Mouse (Mus musculus) thymus, adult 18-20 months (tissue): ENCODE measurements around the gene Adamtsl4.
"Not testable (repeated sequence)": the region's sequence is repeated elsewhere in the genome, so short reads cannot be mapped to it uniquely, and the experiment has no call there.

Source experiments
- DNase-seq, 2 experiments: peaks; one replicate each; pipeline ENCODE4 v3.0.0; 2022; ENCODE audit warnings: mixed read lengths in 2 of 2

The Adamtsl4 gene

GRCm38 (mm10) chr3:95658868-95659712 is 28.6 kb downstream of the Adamtsl4 start:
- DNase-seq, result peak; percentile 71 to 86

DNA sequence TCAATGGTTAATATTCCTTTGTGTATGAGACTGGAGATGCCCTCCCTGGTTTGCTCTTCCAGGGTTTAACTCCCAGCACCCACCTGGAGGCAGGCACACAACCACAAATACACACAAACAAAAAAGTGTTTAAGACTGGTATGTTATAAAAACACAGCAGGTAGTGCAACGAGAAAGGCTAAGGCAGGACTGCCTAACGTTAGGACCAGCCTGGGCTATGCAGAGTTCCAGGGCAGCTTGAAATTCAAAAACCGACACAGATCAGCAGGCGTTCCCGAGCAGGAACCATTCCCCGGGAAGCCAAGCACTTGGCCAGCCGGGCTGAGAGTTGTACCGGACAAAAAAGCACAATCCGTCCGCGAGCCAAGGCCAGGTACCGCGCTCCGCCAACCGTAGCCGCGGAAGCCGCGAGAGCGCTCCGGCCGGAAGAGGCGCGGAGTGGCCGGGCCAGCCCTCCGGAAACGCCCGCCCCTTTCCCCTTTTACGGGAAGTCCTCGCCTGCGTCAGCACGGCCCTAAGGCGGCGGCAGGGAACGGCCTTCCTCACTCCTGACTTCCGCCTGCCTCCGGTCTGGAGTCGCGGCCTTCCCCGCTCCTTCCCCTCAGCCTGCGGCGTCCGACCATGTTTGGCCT is 29.4 kb downstream of the Adamtsl4 start, which contains the start of gene Mcl1:
TSS of gene Mcl1 (plus strand) at position 553 of the 632 bp plus-strand sequence.
- DNase-seq, result peak; percentile 90 to 91

- no peak for DNase-seq
Observed at GRCm38 (mm10) chr3:95657711-95658110, 30.0 kb downstream of the Adamtsl4 start.

DNA sequence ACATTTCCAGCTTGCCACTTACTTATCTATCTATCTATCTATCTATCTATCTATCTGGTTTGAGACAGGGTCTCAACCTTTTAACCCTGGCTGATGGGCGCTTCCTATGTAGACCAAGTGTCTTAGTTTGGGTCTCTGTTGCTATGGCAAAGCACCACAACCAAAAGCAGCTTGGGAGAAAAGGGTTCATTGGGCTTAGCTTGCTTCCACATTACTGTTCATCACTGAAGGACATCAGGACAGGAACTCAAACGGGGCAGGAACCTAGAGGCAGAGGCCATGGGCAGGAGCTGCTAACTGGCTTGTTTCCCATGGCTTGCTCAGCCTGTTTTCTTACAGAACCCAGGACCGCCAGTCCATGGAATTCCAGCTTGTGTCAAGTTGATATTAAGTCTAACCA is 30.6 kb downstream of the Adamtsl4 start:
- DNase-seq, result no peak

DNA sequence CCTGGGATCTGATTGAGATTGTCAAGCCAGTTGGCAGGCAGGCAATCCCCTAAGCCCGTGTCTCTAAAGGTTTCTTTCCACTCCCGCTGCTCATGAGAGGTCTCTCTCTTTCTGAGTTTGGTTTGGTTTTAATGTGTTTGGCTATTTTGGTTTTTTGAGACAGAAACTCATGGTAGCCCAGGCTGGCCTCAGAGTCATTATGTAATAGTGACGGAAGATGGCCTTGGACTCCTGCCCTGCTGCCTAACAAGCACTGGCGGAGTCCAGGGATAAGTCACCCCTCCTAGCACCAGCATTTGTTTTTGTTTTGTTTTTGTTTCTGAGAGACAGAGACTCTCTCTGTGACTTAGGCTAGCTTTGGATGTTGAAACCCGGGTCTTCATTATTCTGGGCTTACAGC is 32.3 kb downstream of the Adamtsl4 start:
- DNase-seq, result no peak

- not testable (repeated sequence) for DNase-seq
Observed at GRCm38 (mm10) chr3:95654371-95654770, 33.3 kb downstream of the Adamtsl4 start.

DNA sequence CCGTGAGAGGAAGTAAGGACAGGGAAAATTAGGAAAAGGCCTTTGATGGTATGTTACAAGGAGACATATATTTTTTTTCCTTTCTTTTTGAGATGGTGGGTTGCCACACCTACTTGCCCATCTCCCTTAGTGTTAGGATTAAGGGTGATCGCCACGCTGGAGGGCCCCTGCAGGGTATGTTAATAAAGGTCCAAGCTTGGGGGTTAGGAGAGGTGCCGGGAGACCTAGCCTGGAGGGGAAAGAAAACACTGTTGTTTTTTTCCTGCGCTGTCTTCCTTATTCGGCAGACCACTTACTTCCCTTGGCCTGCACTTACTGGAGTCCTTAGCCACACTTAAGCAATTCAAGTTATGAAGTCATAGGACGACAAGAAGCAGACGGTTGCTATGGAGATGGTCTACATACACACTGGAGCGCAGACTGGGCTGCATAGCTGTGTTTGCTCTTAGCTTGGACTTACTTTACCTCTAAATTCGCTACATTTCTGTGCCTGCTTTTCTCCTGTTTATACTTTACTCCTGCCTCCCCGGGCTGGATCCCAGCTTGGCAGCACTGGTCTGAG is 34.2 kb downstream of the Adamtsl4 start:
- DNase-seq, result no peak

DNA sequence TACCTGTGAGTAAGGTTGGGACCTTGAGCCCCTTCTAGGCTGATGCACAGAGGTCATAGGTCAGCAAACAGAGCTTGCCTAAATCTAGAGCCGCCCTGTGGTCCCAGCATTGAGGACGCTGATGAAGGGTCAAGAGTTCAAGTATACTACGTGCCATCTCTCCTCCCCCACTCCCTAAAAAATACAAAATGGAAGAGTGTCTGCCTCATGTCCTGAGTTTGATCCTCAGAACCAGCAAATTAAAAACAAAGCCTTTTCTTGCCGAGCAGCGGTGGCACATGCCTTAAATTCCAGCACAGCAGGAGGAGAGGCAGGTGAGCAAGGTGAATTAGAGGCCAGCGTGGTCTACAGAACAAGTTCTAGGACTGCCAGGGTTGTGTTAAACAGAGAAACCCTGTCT is 34.8 kb downstream of the Adamtsl4 start:
- DNase-seq, result no peak

DNA sequence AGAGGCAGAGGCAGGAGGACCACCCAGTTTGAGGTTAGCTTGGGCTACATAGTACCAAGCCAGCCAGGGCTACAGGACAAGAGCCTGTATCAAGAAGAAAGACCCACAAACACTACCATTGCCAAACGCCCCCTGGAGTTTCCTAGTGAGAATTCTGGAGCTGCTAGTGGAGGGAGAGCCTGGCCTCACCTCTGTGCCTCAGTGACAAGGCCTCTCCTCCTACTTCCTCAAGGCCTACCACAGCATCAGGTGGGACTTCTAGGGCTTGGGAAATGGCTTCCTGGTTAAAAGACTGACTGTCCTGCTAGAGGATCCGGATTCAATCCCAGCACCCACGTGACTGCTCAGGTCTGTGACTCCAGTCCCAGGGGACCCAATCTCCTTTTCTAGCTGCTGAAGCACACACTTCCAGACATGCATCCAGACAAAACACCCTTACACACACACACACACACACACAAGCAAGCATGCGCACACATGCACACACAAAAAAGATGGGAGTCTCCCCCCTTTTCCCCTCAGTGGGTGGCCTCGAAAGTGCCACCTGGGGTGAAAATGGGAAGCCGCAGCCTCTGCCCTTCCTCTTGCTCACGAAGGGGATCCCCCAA is 35.4 kb downstream of the Adamtsl4 start:
- peak in 1 of 2 experiments; percentile 37 for DNase-seq

DNA sequence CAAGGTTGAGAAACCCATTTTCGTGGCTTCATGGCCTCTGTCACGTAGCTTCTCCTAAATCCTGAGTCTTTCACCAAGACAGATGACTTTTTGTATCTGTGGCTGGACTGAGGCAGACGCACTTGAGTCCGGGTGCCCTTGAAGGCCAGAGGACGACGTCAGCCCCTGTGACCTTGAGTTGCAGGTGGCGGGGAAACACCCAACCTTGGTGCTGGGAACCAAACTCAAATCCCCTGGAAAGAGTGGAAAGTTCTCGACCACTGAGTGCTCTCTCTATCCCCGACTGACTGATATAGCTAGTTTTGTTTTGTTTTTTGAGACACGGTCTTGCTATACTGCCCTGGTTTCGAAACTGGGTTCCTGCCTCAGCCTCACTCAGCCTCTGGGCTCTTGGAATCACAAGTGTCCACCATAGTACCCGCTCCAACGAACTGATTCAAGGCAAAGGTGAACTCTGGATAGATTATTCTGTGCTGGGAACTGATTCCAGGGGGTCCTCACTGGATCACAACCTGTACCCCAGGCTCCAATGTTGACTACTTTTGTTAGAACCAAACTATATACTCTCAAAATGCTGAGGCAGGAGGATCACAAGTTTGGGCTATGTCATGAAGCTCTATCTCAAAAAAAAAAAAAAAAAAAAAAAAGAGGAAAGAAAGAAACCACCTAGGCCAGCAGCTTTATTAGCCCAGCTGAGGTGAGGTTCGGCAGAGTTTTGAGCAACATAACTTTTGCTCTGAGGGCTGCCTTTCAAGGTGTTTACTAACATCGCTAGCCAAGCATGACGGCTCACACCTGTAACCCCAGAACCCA is 36.1 kb downstream of the Adamtsl4 start:
- no peak for DNase-seq

DNA sequence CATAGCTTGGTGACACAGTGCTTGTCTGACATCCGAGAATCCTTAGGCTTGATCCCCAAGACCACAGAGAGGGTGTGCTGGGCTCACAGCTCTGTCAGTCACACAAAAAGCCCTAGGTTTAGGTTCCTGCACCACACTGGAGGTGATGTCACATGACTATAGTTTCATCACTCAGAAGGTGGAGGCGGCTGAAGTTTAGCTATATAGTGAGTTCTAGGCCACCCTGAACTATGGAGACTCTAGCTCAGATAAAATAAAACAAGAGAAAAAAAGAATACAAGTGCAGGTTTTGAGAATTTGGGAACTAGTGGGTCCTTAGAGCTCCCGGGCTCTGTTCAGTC is 36.7 kb downstream of the Adamtsl4 start:
- no peak for DNase-seq

GRCm38 (mm10) chr3:95650276-95651032 is 37.3 kb downstream of the Adamtsl4 start:
- no peak for DNase-seq

GRCm38 (mm10) chr3:95648016-95648415 is 39.7 kb downstream of the Adamtsl4 start:
- no peak for DNase-seq

GRCm38 (mm10) chr3:95645313-95646235 is 42.1 kb downstream of the Adamtsl4 start:
- DNase-seq, result peak; percentile 56 to 67

DNA sequence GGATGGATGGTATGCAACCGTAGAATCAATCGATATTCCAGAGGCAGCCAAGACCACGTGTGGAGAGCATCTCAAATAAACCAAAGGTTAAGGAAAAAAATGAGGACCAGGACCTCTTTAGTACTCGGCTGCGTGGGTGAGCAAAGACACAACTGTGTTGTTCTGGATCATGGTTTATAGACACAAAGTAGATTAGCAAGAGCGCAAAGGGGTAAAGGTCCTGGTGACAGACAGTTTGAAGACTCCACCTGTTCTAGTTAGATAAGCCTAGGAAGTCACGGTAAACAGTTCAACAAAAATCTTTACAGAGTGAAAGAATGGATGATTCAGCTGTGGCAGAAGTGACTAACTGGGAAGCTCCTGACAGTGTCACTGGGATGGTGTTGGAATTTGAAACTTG is 44.6 kb downstream of the Adamtsl4 start:
- no peak for DNase-seq

DNA sequence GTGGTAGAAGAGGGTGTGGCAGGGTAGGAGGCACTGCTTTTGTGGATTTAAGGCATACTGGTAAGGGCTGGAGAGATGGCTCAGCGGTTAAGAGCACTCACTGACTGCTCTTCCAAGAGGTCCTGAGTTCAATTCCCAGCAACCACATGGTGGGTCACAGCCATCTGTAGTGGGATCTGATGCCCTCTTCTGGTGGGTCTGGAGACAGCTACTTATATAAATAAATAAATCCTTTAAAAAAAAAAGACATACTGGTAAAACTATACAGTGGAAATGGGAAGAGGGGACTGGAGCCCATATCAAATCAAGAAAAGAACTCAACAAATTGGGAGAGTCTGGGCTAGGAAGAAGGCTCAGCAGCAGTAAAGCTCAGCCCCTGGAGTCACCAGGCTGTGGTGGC is 48.0 kb downstream of the Adamtsl4 start:
- no peak for DNase-seq

DNA sequence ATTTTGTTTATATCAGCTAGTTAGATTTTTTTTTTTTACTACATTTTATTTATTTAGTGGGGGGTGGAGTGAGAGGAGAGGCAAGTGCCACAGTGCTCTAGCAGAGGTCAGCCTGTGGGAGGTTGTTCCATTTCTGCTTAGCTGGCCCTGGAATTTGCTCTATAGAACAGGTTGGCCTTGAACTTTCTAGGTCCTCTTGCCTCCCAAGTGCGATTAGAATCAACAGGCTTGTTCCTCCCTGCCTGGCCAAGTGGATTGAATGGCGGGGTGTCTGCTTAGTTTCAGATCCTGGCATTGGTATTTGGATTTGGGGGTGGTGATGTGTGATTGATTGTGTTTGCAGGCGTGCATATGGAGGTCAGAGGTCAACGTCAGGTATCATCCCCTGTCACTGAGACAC is 51.6 kb downstream of the Adamtsl4 start:
- no peak for DNase-seq

DNA sequence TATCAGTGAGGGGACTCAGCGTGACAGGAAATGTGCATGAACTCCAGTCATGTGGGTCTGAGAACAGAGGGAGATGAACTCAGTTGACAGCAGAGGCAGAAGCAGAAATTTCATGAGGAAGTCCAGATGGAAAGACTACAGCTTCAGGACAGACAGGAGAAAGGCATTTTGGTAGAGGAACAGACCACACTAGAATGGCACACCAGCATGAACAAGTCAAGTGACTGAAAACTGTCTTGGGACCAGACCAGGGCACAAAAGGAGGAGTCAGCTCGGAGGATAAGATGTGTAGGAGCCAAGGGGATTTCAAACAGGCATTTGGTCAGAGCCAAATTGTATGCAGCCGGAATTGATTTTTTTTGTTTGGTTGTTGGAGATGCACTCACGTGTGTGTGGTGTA is 52.1 kb downstream of the Adamtsl4 start:
- DNase-seq, result no peak

- no peak for DNase-seq
Observed at GRCm38 (mm10) chr3:95632648-95633588, 54.8 kb downstream of the Adamtsl4 start.

- DNase-seq, result no peak
Observed at GRCm38 (mm10) chr3:95631304-95631703, 56.4 kb downstream of the Adamtsl4 start.
